Mouse (Mus musculus) spleen, adult 2 months (tissue): ENCODE measurements around the gene Mmp11. TPM values are rescaled to one million over a fixed set of nuclear protein-coding genes. Genes with fewer than 3 reads are reported as not detected.
A peak's percentile ranks its signal among the peaks of the same experiment; 100 is the strongest.

Experiments used
- DNase-seq, 2 experiments: peaks; one replicate each; pipeline versions ENCODE4 v3.0.0 to v3.0.0-alpha.2; 2012 to 2021; ENCODE audit warnings: low spot score in 2 of 2, low read depth in 1 of 2
- H3K27ac ChIP-seq: fragments of 200-500 bp; 2 replicates; pipeline ENCODE4 v1.5.1; 2012; ENCODE audit warnings: low read length, inconsistent platforms; ENCODE audit not compliant: insufficient read depth
- H3K27me3 ChIP-seq: fragments of 200-500 bp; 2 replicates; pipeline ENCODE4 v1.6.1; 2012; ENCODE audit warnings: mild to moderate bottlenecking, moderate library complexity, low read length, inconsistent platforms; ENCODE audit not compliant: control insufficient read depth, insufficient read depth
- H3K36me3 ChIP-seq: fragments of 200-500 bp; 2 replicates; pipeline ENCODE4 v1.6.1; 2012; ENCODE audit warnings: mild to moderate bottlenecking, low read length, inconsistent platforms; ENCODE audit not compliant: control insufficient read depth, insufficient read depth
- H3K4me1 ChIP-seq: fragments of 200-500 bp; 2 replicates; pipeline ENCODE4 v1.6.1; 2011; ENCODE audit warnings: inconsistent platforms; ENCODE audit not compliant: control insufficient read depth, insufficient read depth, insufficient read length
- H3K4me3 ChIP-seq: fragments of 200-500 bp; 2 replicates; pipeline ENCODE4 v1.5.1; 2011; ENCODE audit warnings: mild to moderate bottlenecking, inconsistent platforms; ENCODE audit not compliant: insufficient read depth, insufficient read length; ENCODE audit errors: extremely low read depth
- CTCF ChIP-seq: fragments of 200-500 bp; IDR thresholded peaks from 2 replicates; pipeline ENCODE4 v1.5.1; 2011; ENCODE audit warnings: mild to moderate bottlenecking, inconsistent platforms; ENCODE audit not compliant: insufficient read depth, insufficient read length, insufficient replicate concordance; ENCODE audit errors: extremely low read depth
- POLR2A ChIP-seq: fragments of 200-500 bp; IDR thresholded peaks from 2 replicates; pipeline ENCODE4 v1.6.1; 2011; ENCODE audit warnings: low read depth, low read length, inconsistent platforms
- WGBS: fragments of 180-500 bp; shearing (Covaris S2); methylation state at CpG from one replicate; pipeline ENCODE4 v1.1.7; 2018; 5-methylcytosine and 5-hydroxymethylcytosine counted together
- polyA plus RNA-seq: library from polyadenylated mRNA; depleted of rRNA; stranded (reverse); fragments of >200 nt; gene quantifications from 2 replicates; pipeline ENCODE4 v1.2.3, GENCODE M21; 2012

Mmp11 gene
- polyA plus RNA-seq, 1 experiment = 7.9 TPM

DNA sequence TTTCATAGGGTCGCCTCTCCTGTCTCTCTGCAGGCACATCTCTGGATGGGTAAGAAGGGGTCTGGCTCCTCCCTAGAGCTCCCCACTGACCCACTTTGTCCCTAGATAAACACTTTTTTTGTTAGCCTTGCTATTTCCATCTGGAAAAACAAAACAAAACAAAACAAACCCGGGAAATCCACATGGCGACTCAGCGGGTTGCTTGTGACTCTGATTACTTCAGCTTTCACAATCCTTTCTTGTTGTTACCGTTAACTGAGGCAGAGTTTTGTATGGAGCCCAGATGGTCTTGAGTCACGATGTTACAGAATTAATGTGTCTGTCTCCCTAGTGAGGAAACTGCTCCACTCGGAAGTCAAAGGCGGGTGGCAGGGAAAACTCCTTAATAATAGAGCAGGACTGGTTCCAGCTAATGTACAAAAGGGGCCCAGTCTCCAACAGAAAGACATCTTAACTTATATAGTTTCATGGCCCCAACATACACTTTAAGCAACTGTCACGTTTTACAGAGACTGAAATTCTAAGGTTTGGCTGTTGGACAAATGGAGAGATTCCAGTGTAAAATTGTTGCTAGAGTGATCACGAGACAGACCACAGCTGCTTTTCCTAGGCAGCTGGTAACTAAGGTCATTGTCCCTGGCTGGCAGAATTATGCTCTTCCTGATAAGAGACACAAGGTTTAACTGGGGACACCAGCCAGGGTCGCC, 7.9 kb upstream of the Mmp11 start:
- H3K36me3 ChIP-seq = no peaks in the 10 kb centered on the region
- 73% methylated on average over 11 of the region's 11 CpGs for WGBS
- no peak for TF ChIP-seq CTCF
- no peak for TF ChIP-seq POLR2A
- peaks cover 8% of the 10 kb centered on the region; the same call in 1 of the 2 replicates for H3K4me1 ChIP-seq
- no peak for DNase-seq
- H3K4me3 ChIP-seq = no peak overlapping the region
- no peaks in the 10 kb centered on the region for H3K27me3 ChIP-seq
- no peak overlapping the region for H3K27ac ChIP-seq

DNA sequence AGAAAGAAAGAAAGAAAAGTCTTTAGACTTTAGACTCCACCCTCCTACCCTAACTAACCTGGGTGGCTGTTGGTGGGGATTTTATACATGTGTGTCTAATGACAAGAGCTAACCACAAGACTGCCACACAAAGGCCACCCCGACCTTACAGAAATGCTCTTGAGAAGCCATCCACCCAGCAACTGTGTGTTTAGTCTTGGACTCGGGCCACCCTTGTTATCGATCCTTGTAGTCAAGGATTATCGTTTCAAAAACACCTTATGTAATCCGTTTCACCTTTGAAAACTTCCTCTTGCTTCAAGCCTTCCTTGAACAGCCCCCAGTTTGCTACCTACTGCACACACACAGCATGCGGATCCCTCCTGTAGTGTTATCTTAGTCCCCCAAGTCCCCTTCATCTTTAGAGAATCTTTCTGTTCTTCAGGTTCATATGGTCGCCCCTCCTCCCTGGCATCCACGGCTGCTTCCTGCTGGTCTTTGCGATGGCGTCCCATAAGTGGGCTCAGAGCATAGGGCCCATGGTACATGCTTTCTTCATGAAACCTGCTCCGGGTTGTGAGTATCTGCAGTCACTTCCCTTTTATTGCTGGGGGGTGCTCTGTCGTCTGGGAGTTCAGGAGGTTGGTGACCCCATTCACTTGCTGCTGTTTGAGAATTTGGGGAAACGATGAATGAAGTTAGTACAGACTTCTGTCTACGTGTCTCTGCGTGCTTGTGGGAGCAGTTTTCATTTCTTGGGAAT, 6.6 kb upstream of the Mmp11 start, which contains the start of gene Vpreb3:
Gene Vpreb3, plus strand, starts transcription at position 322 of the 742 bp plus-strand sequence.
- Histone ChIP-seq H3K27me3 (no peaks in the 10 kb centered on the region), H3K27ac (no peak within 1 kb of the TSS), H3K4me1 (peaks cover 4% of the 10 kb centered on the region; the same call in 1 of the 2 replicates), H3K36me3 (no peaks in the 10 kb centered on the region), H3K4me3 (no peak within 1 kb of the TSS)
- 58% methylated on average over 15 of the region's 15 CpGs for WGBS
- DNase-seq = no peak
- no peak for TF ChIP-seq POLR2A
- TF ChIP-seq CTCF = no peak

DNA sequence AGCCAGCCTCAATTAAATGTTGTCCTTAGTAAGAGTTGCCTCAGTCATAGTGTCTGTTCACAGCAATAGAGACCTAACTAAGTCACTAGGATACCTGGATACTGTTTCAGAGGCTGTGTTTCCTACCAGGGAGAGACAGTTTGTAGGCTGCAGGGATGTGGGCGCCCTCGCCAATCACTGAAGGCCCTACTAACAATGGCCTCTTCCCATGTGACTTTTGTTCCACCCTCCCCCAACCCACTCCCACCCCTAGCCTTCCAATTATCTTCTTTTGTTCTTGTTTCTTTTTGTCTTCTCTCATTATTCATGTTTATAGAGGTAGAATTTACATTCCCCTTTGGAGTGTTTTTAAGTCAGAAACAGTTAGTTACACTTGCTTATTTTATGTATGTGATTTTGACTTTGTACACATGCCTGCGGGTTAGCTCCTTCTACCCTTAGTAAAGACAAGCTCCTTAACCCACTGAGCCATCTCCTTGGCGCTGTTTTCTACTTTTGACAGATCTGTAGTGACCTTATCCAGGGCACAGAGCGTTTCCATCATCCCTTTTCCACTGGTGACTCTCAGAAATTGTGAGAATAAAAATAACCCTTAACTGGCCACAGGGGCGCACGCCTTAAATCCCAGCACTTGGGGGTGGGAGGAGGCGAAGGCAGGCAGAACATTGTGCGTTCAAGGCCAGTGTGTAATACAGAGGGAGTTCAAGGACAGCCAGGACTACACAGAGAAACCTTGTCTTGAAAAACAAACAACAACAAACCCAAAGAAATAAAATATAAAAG, 4.9 kb upstream of the Mmp11 start:
- DNase-seq = no peak
- TF ChIP-seq POLR2A (no peak), CTCF (no peak)
- H3K4me1 ChIP-seq = peaks cover 6% of the 10 kb centered on the region; the same call in 1 of the 2 replicates
- H3K27ac ChIP-seq = no peak overlapping the region
- no peaks in the 10 kb centered on the region for H3K27me3 ChIP-seq
- no peaks in the 10 kb centered on the region for H3K36me3 ChIP-seq
- no peak overlapping the region for H3K4me3 ChIP-seq
- 94% methylated on average over 9 of the region's 9 CpGs for WGBS

DNA sequence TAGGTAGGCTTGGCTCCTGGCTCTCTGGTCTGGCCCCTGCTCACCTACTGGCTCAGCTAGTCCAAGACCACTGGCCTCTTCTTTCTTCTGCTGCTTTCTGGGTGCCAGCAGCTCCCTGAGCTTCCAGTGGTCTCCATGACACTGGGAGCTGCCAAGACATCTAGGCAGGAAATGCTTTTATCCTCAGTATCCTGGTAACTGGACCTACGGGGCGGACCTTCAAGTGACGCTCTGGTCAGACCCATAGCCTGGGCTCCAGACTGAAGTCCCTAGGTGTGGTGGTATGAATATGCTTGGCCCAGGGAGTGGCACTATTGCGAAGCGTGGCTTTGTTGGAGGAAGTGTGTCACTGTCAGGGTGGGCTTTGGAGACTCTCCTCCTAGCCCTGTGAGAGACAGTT, 4.2 kb upstream of the Mmp11 start, which contains the start of gene Gm867:
Gene Gm867, minus strand, starts transcription at position 153 of the 400 bp plus-strand sequence.
- Histone ChIP-seq H3K4me1 (peaks cover 7% of the 10 kb centered on the region; the same call in 1 of the 2 replicates), H3K4me3 (no peak within 1 kb of the TSS), H3K27me3 (no peaks in the 10 kb centered on the region), H3K27ac (no peak within 1 kb of the TSS; the same call in 1 of the 2 replicates), H3K36me3 (no peaks in the 10 kb centered on the region)
- TF ChIP-seq POLR2A (no peak), CTCF (no peak)
- 92% methylated on average over 5 of the region's 5 CpGs for WGBS
- no peak for DNase-seq

DNA sequence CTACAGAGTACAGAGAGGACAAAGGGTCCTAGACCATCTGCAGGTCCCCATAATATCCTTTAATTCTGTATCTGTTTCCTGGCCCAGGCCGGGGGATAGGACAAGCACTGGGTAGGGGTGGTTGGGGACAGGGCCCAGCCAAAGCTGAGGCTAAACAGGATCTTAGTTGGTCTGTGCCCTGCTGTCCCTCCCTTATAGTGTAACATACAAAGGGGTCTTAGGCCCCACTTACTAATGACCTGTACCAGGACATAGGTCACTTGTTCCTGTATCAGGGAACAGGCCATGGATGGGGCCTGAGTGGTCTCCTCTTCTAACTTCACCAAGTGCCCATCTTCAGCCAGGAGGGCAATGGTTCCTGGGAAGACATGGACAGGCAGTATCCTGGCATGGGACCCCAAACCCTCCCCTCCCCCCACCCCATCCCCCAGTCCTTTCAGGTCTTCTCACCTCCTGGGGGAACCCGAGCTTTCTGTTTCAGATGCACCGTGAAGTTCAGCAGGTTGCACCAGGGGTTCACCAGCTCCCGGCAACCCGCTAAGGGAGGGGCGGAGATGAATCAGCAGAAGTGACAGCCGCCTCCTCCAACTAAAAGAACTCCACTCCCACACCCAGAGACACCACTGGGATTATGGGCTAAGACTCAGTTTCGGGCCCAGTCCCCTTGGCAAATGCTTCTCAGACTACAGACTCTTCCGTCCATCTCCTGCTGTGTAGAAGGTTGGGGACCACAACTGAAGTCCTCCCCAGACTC, 3.4 kb upstream of the Mmp11 start:
- Histone ChIP-seq H3K4me1 (peaks cover 10% of the 10 kb centered on the region; the same call in 1 of the 2 replicates), H3K27me3 (no peaks in the 10 kb centered on the region), H3K36me3 (no peaks in the 10 kb centered on the region), H3K4me3 (0 out of 2 replicates have a peak overlapping the region, but pooled peaks have one; percentile 9), H3K27ac (peak overlapping the region; percentile 21; the same call in 1 of the 2 replicates)
- 46% methylated on average over 9 of the region's 9 CpGs for WGBS
- TF ChIP-seq CTCF (no peak), POLR2A (no peak)
- DNase-seq = no peak
